Mouse (Mus musculus): ENCODE data around the gene Ccdc61.

- TF ChIP-seq CTCF (conservative IDR thresholded peaks at IDR 0.05; ENCODE audit: insufficient read depth, insufficient read length, low read depth, low read length) (no peak), POLR2A (IDR thresholded peaks at IDR 0.05; ENCODE audit: low read depth, low read length) (no peak)
These were observed 16.4 kb downstream of the Ccdc61 start for GRCm38 (mm10) chr7:18893651-18894430.
